Mouse (Mus musculus) MEL (cell line): ENCODE results near the gene Agbl3. TPM values are rescaled to one million over a fixed set of nuclear protein-coding genes. Genes with fewer than 3 reads are reported as not detected.
A peak's percentile ranks its signal among the peaks of the same experiment; 100 is the strongest.

Source experiments
- DNase-seq: peaks from one replicate; pipeline ENCODE4 v3.0.0; 2011; ENCODE audit warnings: low read depth, low spot score
- H3K27ac ChIP-seq: 2 replicates; pipeline ENCODE4 v1.5.1; 2012; ENCODE audit warnings: low read depth, mild to moderate bottlenecking, control low read depth, low read length, moderate library complexity; ENCODE audit not compliant: control insufficient read depth
- H3K27me3 ChIP-seq, 2 experiments: fragments of 150-350 bp in 1 of 2; sonication (generic) in 1 of 2; 2 replicates each; pipeline ENCODE4 v1.6.1; 2012; ENCODE audit warnings: low read length in 2 of 2, mild to moderate bottlenecking in 2 of 2, improper control_type of control experiment in 1 of 2, moderate library complexity in 1 of 2; ENCODE audit not compliant: insufficient read depth in 2 of 2, control insufficient read depth in 1 of 2
- H3K36me3 ChIP-seq, 2 experiments: 2 replicates each; pipeline ENCODE4 v1.6.1; 2012 to 2014; ENCODE audit warnings: low read length in 2 of 2, improper control_type of control experiment in 1 of 2, inconsistent platforms in 1 of 2, mild to moderate bottlenecking in 1 of 2; ENCODE audit not compliant: insufficient read depth in 2 of 2, control insufficient read depth in 1 of 2
- H3K4me1 ChIP-seq, 2 experiments: fragments of 150-350 bp in 1 of 2; sonication (generic) in 1 of 2; 2 replicates each; pipeline ENCODE4 v1.6.1; 2012; ENCODE audit warnings: low read length in 2 of 2, improper control_type of control experiment in 1 of 2, mild to moderate bottlenecking in 1 of 2; ENCODE audit not compliant: insufficient read depth in 2 of 2, control insufficient read depth in 1 of 2
- H3K4me3 ChIP-seq, 2 experiments: fragments of 150-350 bp in 1 of 2; sonication (generic) in 1 of 2; 2 replicates each; pipeline ENCODE4 v1.5.1; 2012; ENCODE audit warnings: low read depth in 2 of 2, low read length in 2 of 2, mild to moderate bottlenecking in 2 of 2, moderate library complexity in 2 of 2, control low read depth in 1 of 2, improper control_type of control experiment in 1 of 2; ENCODE audit not compliant: control insufficient read depth in 1 of 2, insufficient read depth in 1 of 2
- H3K79me2 ChIP-seq: 2 replicates; pipeline ENCODE4 v1.6.1; 2012; ENCODE audit warnings: mild to moderate bottlenecking, low read length, moderate library complexity; ENCODE audit not compliant: control insufficient read depth, poor library complexity, insufficient read depth
- H3K9ac ChIP-seq: 2 replicates; pipeline ENCODE4 v1.6.1; 2012; ENCODE audit warnings: low read depth, mild to moderate bottlenecking, control low read depth, low read length, moderate library complexity; ENCODE audit not compliant: control insufficient read depth, poor library complexity, severe bottlenecking
- H3K9me3 ChIP-seq: fragments of 150-350 bp; sonication (generic); replicated peaks from 2 replicates; pipeline ENCODE4 v1.6.1; 2012; ENCODE audit warnings: mild to moderate bottlenecking, low read length, improper control_type of control experiment, moderate library complexity; ENCODE audit not compliant: insufficient read depth
- CHD1 ChIP-seq: IDR thresholded peaks from 2 replicates; pipeline ENCODE4 v1.6.1; 2012; ENCODE audit warnings: low read depth, mild to moderate bottlenecking, inconsistent platforms, low read length, improper control_type of control experiment
- CTCF ChIP-seq, 3 experiments: IDR thresholded peaks in 2 of 3; conservative IDR thresholded peaks in 1 of 3; 2 replicates each; pipeline ENCODE4 v1.5.1; 2011 to 2012; ENCODE audit warnings: low read length in 3 of 3, low read depth in 2 of 3, mild to moderate bottlenecking in 2 of 3, improper control_type of control experiment in 1 of 3, inconsistent platforms in 1 of 3, mixed read lengths in 1 of 3, moderate library complexity in 1 of 3; ENCODE audit not compliant: control insufficient read depth in 1 of 3, insufficient read depth in 1 of 3, poor library complexity in 1 of 3, severe bottlenecking in 1 of 3
- ELF1 ChIP-seq: IDR thresholded peaks from 2 replicates; pipeline ENCODE4 v1.6.1; 2014; ENCODE audit warnings: low read depth, mild to moderate bottlenecking, inconsistent platforms, low read length, improper control_type of control experiment, moderate library complexity
- GABPA ChIP-seq: IDR thresholded peaks from 2 replicates; pipeline ENCODE4 v1.6.1; 2012; ENCODE audit warnings: low read depth, mild to moderate bottlenecking, inconsistent platforms, low read length, improper control_type of control experiment, moderate library complexity
- HCFC1 ChIP-seq: IDR thresholded peaks from 2 replicates; pipeline ENCODE4 v1.6.1; 2012; ENCODE audit warnings: low read depth, mild to moderate bottlenecking, inconsistent platforms, low read length, improper control_type of control experiment, moderate library complexity
- MAFK ChIP-seq: IDR thresholded peaks from 2 replicates; pipeline ENCODE4 v1.6.1; 2011; ENCODE audit warnings: low read depth, mild to moderate bottlenecking, low read length, improper control_type of control experiment, borderline replicate concordance
- MAX ChIP-seq: IDR thresholded peaks from 2 replicates; pipeline ENCODE4 v1.6.1; 2011; ENCODE audit warnings: low read length, improper control_type of control experiment
- MAZ ChIP-seq: IDR thresholded peaks from 2 replicates; pipeline ENCODE4 v1.6.1; 2012; ENCODE audit warnings: low read depth, mild to moderate bottlenecking, inconsistent platforms, low read length, improper control_type of control experiment
- MYB ChIP-seq: IDR thresholded peaks from 2 replicates; pipeline ENCODE4 v1.6.1; 2011; ENCODE audit warnings: mild to moderate bottlenecking, low read depth, low read length, improper control_type of control experiment
- MYC ChIP-seq: IDR thresholded peaks from 2 replicates; pipeline ENCODE4 v1.6.1; 2011; ENCODE audit warnings: low read depth, mild to moderate bottlenecking, low read length, improper control_type of control experiment, moderate library complexity
- NELFE ChIP-seq: IDR thresholded peaks from 2 replicates; pipeline ENCODE4 v1.6.1; 2011; ENCODE audit warnings: low read depth, low read length, improper control_type of control experiment
- RAD21 ChIP-seq: IDR thresholded peaks from 2 replicates; pipeline ENCODE4 v1.6.1; 2011; ENCODE audit warnings: mild to moderate bottlenecking, low read depth, low read length, improper control_type of control experiment
- RCOR1 ChIP-seq: IDR thresholded peaks from 2 replicates; pipeline ENCODE4 v1.6.1; 2012; ENCODE audit warnings: low read depth, mild to moderate bottlenecking, inconsistent platforms, low read length, improper control_type of control experiment
- SIN3A ChIP-seq: IDR thresholded peaks from 2 replicates; pipeline ENCODE4 v1.6.1; 2012; ENCODE audit warnings: low read length, improper control_type of control experiment, inconsistent platforms
- SMC3 ChIP-seq: IDR thresholded peaks from 2 replicates; pipeline ENCODE4 v1.6.1; 2011; ENCODE audit warnings: low read depth, low read length, improper control_type of control experiment
- TAL1 ChIP-seq: IDR thresholded peaks from 2 replicates; pipeline ENCODE4 v1.6.1; 2012; ENCODE audit warnings: mild to moderate bottlenecking, inconsistent platforms, low read length, moderate library complexity, mixed read lengths
- UBTF ChIP-seq: IDR thresholded peaks from 2 replicates; pipeline ENCODE4 v1.6.1; 2012; ENCODE audit warnings: low read depth, mild to moderate bottlenecking, inconsistent platforms, low read length, improper control_type of control experiment, moderate library complexity, borderline replicate concordance; ENCODE audit not compliant: insufficient read depth
- USF1 ChIP-seq: IDR thresholded peaks from 2 replicates; pipeline ENCODE4 v1.6.1; 2014; ENCODE audit warnings: low read depth, mild to moderate bottlenecking, inconsistent platforms, low read length, improper control_type of control experiment, moderate library complexity
- USF2 ChIP-seq, 2 experiments: IDR thresholded peaks; 2 replicates each; pipeline ENCODE4 v1.6.1; 2011 to 2012; ENCODE audit warnings: improper control_type of control experiment in 2 of 2, low read length in 2 of 2, borderline replicate concordance in 1 of 2, inconsistent platforms in 1 of 2, low read depth in 1 of 2, mild to moderate bottlenecking in 1 of 2; ENCODE audit not compliant: insufficient read depth in 1 of 2
- ZC3H11A ChIP-seq: IDR thresholded peaks from 2 replicates; pipeline ENCODE4 v1.6.1; 2012; ENCODE audit warnings: low read depth, mild to moderate bottlenecking, inconsistent platforms, low read length, improper control_type of control experiment
- polyA plus RNA-seq, 2 experiments: library from polyadenylated mRNA; stranded (reverse) in 1 of 2; unstranded in 1 of 2; fragments of >175 nt in 1 of 2; fragments of >200 nt in 1 of 2; gene quantifications; 2 replicates each; pipeline versions ENCODE4 v1.2.1 to v1.2.4; 2012; ENCODE audit warnings: low replicate concordance in 2 of 2, low read depth in 1 of 2; ENCODE audit not compliant: insufficient read length in 2 of 2, insufficient read depth in 1 of 2, missing spikeins in 1 of 2
- total RNA-seq: library from RNA; depleted of rRNA; stranded (reverse); fragments of 300-350 nt; gene quantifications from 2 replicates; pipeline ENCODE4 v1.2.3, GENCODE M21; 2012

The Agbl3 gene
- total and polyA plus RNA-seq, 3 experiments: 1.3 TPM; not detected in 2

- peak; percentile 26 for DNase-seq
- H3K27me3 ChIP-seq: peaks cover 5 to 13% of the 10 kb centered on the region in 2 experiments
- H3K27ac ChIP-seq: no peak overlapping the region
- H3K79me2 ChIP-seq: no peaks in the 10 kb centered on the region; the same call in 1 of the 2 replicates
- H3K9ac ChIP-seq: no peak overlapping the region
- TF ChIP-seq MYB (no peak), USF1 (peak; percentile 82), GABPA (no peak), USF2 (IDR thresholded peaks at IDR 0.05; ENCODE audit: borderline replicate concordance in 1 of 2, insufficient read depth in 1 of 2, low read depth in 1 of 2, low read length in 2 of 2) (peak in 1 of 2 experiments; percentile 38; a peak in 1 of 4 replicates), CTCF (IDR thresholded peaks at IDR 0.05 in 2 of 3, conservative IDR thresholded peaks at IDR 0.05 in 1 of 3; ENCODE audit: control insufficient read depth in 1 of 3, insufficient read depth in 1 of 3, low read depth in 2 of 3, low read length in 3 of 3, poor library complexity in 1 of 3, severe bottlenecking in 1 of 3) (peak in 2 of 3 experiments; percentile 35 to 43; a peak in 4 of 6 replicates), MAZ (no peak), SMC3 (peak; percentile 39), MYC (0 out of 2 replicates have a peak, but pooled peaks have one; percentile 18), HCFC1 (no peak), ZC3H11A (peak; percentile 21; the same call in 1 of the 2 replicates), RAD21 (no peak; the same call in none of the 2 replicates)
- TF ChIP-seq, all 39 proteins: peak for 6
- Histone ChIP-seq H3K36me3 (no peaks in the 10 kb centered on the region), H3K9me3 (no peaks in the 10 kb centered on the region), H3K4me3 (no peak overlapping the region), H3K4me1 (no peaks in the 10 kb centered on the region)
Measured at GRCm38 (mm10) chr6:34777981-34778668, 2.1 kb upstream of the Agbl3 start.

GRCm38 (mm10) chr6:34780943-34781289 lies 684 bp downstream of the Agbl3 start:
- Histone ChIP-seq H3K4me1 (no peaks in the 10 kb centered on the region), H3K9me3 (no peaks in the 10 kb centered on the region), H3K27me3 (peaks cover 5 to 15% of the 10 kb centered on the region in 2 experiments), H3K27ac (peak overlapping the region; percentile 59), H3K36me3 (no peaks in the 10 kb centered on the region), H3K79me2 (no peaks in the 10 kb centered on the region; the same call in 1 of the 2 replicates)
- no peak for DNase-seq
- TF ChIP-seq SIN3A: no peak
- no peak for TF ChIP-seq ELF1
- TF ChIP-seq MAZ: no peak
- TF ChIP-seq USF2 (IDR thresholded peaks at IDR 0.05; ENCODE audit: borderline replicate concordance in 1 of 2, insufficient read depth in 1 of 2, low read depth in 1 of 2, low read length in 2 of 2): no peak
- no peak for TF ChIP-seq NELFE
- no peak for TF ChIP-seq CHD1
- no peak for TF ChIP-seq UBTF
- no peak for TF ChIP-seq MAFK
- no peak for TF ChIP-seq TAL1
- no peak for TF ChIP-seq RCOR1
- no peak for TF ChIP-seq MAX
- TF ChIP-seq, all 39 proteins: peak for 0
- Histone ChIP-seq H3K9ac (peak overlapping the region; percentile 72), H3K4me3 (peak overlapping the region; percentile 40 to 47; a peak in 3 of 4 replicates)
